Mouse (Mus musculus) neural tube, embryonic 14.5 days (tissue): Measurements from ENCODE around the gene Copb1. TPM values are rescaled to one million over a fixed set of nuclear protein-coding genes. Genes with fewer than 3 reads are reported as not detected.

Source experiments
- ATAC-seq: fragments of 200-750 bp; cut with Nextera tagmentation; 2 replicates; pipeline ENCODE4 v1.8.0; 2017; ENCODE audit warnings: low read depth, mild to moderate bottlenecking, moderate TSS enrichment, moderate library complexity
- H3K27ac ChIP-seq: fragments of 300-500 bp; sonication (generic); 2 replicates; pipeline ENCODE4 v1.5.1; 2014; ENCODE audit warnings: low read depth, mild to moderate bottlenecking, control low read depth, low read length, moderate library complexity, mixed read lengths
- H3K27me3 ChIP-seq: fragments of 300-500 bp; sonication (generic); 2 replicates; pipeline ENCODE4 v1.6.1; 2014; ENCODE audit warnings: low read length; ENCODE audit not compliant: control insufficient read depth, insufficient read depth
- H3K36me3 ChIP-seq: fragments of 300-500 bp; sonication (generic); 2 replicates; pipeline ENCODE4 v1.6.1; 2014; ENCODE audit warnings: low read length, mixed read lengths; ENCODE audit not compliant: control insufficient read depth, insufficient read depth
- H3K4me1 ChIP-seq: fragments of 300-500 bp; sonication (generic); 2 replicates; pipeline ENCODE4 v1.6.1; 2014; ENCODE audit warnings: low read length; ENCODE audit not compliant: control insufficient read depth, insufficient read depth
- H3K4me2 ChIP-seq: fragments of 300-500 bp; sonication (generic); 2 replicates; pipeline ENCODE4 v1.6.1; 2014; ENCODE audit warnings: mild to moderate bottlenecking, low read depth, low read length, control low read depth
- H3K4me3 ChIP-seq: fragments of 300-500 bp; sonication (generic); 2 replicates; pipeline ENCODE4 v1.5.1; 2014; ENCODE audit warnings: low read depth, low read length, control low read depth, mixed read lengths
- H3K9ac ChIP-seq: fragments of 300-500 bp; sonication (generic); replicated peaks from 2 replicates; pipeline ENCODE4 v1.6.1; 2014; ENCODE audit warnings: low read depth, mild to moderate bottlenecking, control low read depth, low read length, mixed read lengths
- H3K9me3 ChIP-seq: fragments of 300-500 bp; sonication (generic); 2 replicates; pipeline ENCODE4 v1.6.1; 2016; ENCODE audit warnings: low read length; ENCODE audit not compliant: control insufficient read depth
- WGBS: fragments of 180-500 bp; shearing (Covaris S2); extraction: QIAGEN DNeasy Blood & Tissue Kit; methylation state at CpG from one replicate; pipeline ENCODE4 v1.1.7; 2014; 5-methylcytosine and 5-hydroxymethylcytosine counted together
- polyA plus RNA-seq: library from polyadenylated mRNA; unstranded; fragments of >200 nt; fragmentation: Nextera tagmentation; extraction: Ambion mirVana; gene quantifications from 2 replicates; pipeline ENCODE4 v1.2.1, GENCODE M21; 2014

Gene Copb1
- polyA plus RNA-seq = 96.2 and 114 TPM in 2 replicates

- Histone ChIP-seq H3K4me2 (peak within 1 kb of the TSS; percentile 65), H3K36me3 (peaks cover 14% of the 10 kb centered on the region), H3K4me1 (no peaks in the 10 kb centered on the region), H3K9me3 (no peaks in the 10 kb centered on the region), H3K27me3 (no peaks in the 10 kb centered on the region), H3K9ac (peak within 1 kb of the TSS; percentile 85), H3K27ac (peak within 1 kb of the TSS; percentile 31; the same call in 1 of the 2 replicates), H3K4me3 (peak within 1 kb of the TSS; percentile 80)
- WGBS = 2% methylated on average over 73 of the region's 75 CpGs
- peak; percentile 100 for ATAC-seq
Observed at GRCm38 (mm10) chr7:114253885-114254833, at the start of gene Copb1. Gene Copb1 (minus strand): TSS chr7:114254711.

- Histone ChIP-seq H3K27me3 (no peaks in the 10 kb centered on the region), H3K9me3 (no peaks in the 10 kb centered on the region), H3K4me3 (no peak overlapping the region), H3K27ac (no peak overlapping the region), H3K4me1 (no peaks in the 10 kb centered on the region), H3K9ac (no peak overlapping the region), H3K4me2 (no peak overlapping the region), H3K36me3 (no peaks in the 10 kb centered on the region)
- ATAC-seq = no peak
- WGBS = 79% methylated on average over 4 of the region's 4 CpGs
Observed at GRCm38 (mm10) chr7:114301293-114301782, 46.8 kb upstream of the Copb1 start.

GRCm38 (mm10) chr7:114300782-114301181 lies 46.3 kb upstream of the Copb1 start:
- Histone ChIP-seq H3K4me1 (no peaks in the 10 kb centered on the region), H3K4me3 (no peak overlapping the region), H3K9me3 (no peaks in the 10 kb centered on the region), H3K27ac (no peak overlapping the region), H3K27me3 (no peaks in the 10 kb centered on the region), H3K9ac (no peak overlapping the region), H3K36me3 (no peaks in the 10 kb centered on the region), H3K4me2 (no peak overlapping the region)
- 91% methylated on average over 2 of the region's 2 CpGs for WGBS
- ATAC-seq = no peak

- H3K9ac ChIP-seq = no peak overlapping the region
- no peak overlapping the region for H3K4me2 ChIP-seq
- H3K4me1 ChIP-seq = no peaks in the 10 kb centered on the region
- H3K4me3 ChIP-seq = no peak overlapping the region
- 63% methylated on average over 4 of the region's 4 CpGs for WGBS
- no peak overlapping the region for H3K27ac ChIP-seq
- H3K27me3 ChIP-seq = no peaks in the 10 kb centered on the region
- no peaks in the 10 kb centered on the region for H3K9me3 ChIP-seq
- no peaks in the 10 kb centered on the region for H3K36me3 ChIP-seq
- no peak for ATAC-seq
Observed at GRCm38 (mm10) chr7:114299247-114299646, 44.7 kb upstream of the Copb1 start.

GRCm38 (mm10) chr7:114294698-114295097 lies 40.2 kb upstream of the Copb1 start:
- Histone ChIP-seq H3K9ac (no peak overlapping the region), H3K9me3 (no peaks in the 10 kb centered on the region), H3K4me2 (no peak overlapping the region), H3K27me3 (no peaks in the 10 kb centered on the region), H3K4me3 (no peak overlapping the region), H3K27ac (no peak overlapping the region), H3K4me1 (no peaks in the 10 kb centered on the region), H3K36me3 (no peaks in the 10 kb centered on the region)
- ATAC-seq = no peak
- 84% methylated on average over 5 of the region's 5 CpGs for WGBS

- 85% methylated on average over 5 of the region's 5 CpGs for WGBS
- H3K36me3 ChIP-seq = no peaks in the 10 kb centered on the region
- no peak overlapping the region for H3K9ac ChIP-seq
- H3K4me1 ChIP-seq = no peaks in the 10 kb centered on the region
- ATAC-seq = no peak
- H3K27me3 ChIP-seq = no peaks in the 10 kb centered on the region
- no peak overlapping the region for H3K4me3 ChIP-seq
- H3K9me3 ChIP-seq = no peaks in the 10 kb centered on the region
- no peak overlapping the region for H3K27ac ChIP-seq
- H3K4me2 ChIP-seq = no peak overlapping the region
Observed at GRCm38 (mm10) chr7:114293903-114294302, 39.4 kb upstream of the Copb1 start.

- Histone ChIP-seq H3K27me3 (no peaks in the 10 kb centered on the region), H3K4me2 (peak overlapping the region; percentile 14; the same call in 1 of the 2 replicates), H3K4me1 (no peaks in the 10 kb centered on the region), H3K9ac (no peak overlapping the region), H3K4me3 (no peak overlapping the region), H3K9me3 (no peaks in the 10 kb centered on the region), H3K27ac (no peak overlapping the region), H3K36me3 (no peaks in the 10 kb centered on the region)
- WGBS = 16% methylated on average over 12 of the region's 12 CpGs
- no peak for ATAC-seq
Observed at GRCm38 (mm10) chr7:114292501-114292971, 38.0 kb upstream of the Copb1 start.

GRCm38 (mm10) chr7:114291461-114292335 lies 37.2 kb upstream of the Copb1 start:
- Histone ChIP-seq H3K4me1 (no peaks in the 10 kb centered on the region), H3K4me3 (no peak overlapping the region), H3K4me2 (no peak overlapping the region), H3K27ac (no peak overlapping the region), H3K27me3 (no peaks in the 10 kb centered on the region), H3K36me3 (no peaks in the 10 kb centered on the region), H3K9me3 (no peaks in the 10 kb centered on the region), H3K9ac (no peak overlapping the region)
- 41% methylated on average over 15 of the region's 15 CpGs for WGBS
- ATAC-seq = no peak
